Mouse (Mus musculus) stomach, embryonic 14.5 days (tissue): ENCODE measurements around the gene Rpusd1. TPM values are rescaled to one million over a fixed set of nuclear protein-coding genes. Genes with fewer than 3 reads are reported as not detected.

Source experiments
- ATAC-seq: fragments of 200-750 bp; cut with Nextera tagmentation; 2 replicates; pipeline ENCODE4 v1.8.0; 2017; ENCODE audit warnings: low read depth, moderate TSS enrichment; ENCODE audit not compliant: insufficient number of reproducible peaks, insufficient read depth, low FRiP score
- H3K27ac ChIP-seq: fragments of 300-500 bp; sonication (generic); 2 replicates; pipeline ENCODE4 v1.5.1; 2014; ENCODE audit warnings: mild to moderate bottlenecking, low read length, moderate library complexity, mixed read lengths
- H3K27me3 ChIP-seq: fragments of 300-500 bp; sonication (generic); 2 replicates; pipeline ENCODE4 v1.6.1; 2014; ENCODE audit warnings: low read length, control low read depth, mixed read lengths; ENCODE audit not compliant: control insufficient read depth, insufficient read depth
- H3K36me3 ChIP-seq: fragments of 300-500 bp; sonication (generic); 2 replicates; pipeline ENCODE4 v1.6.1; 2014; ENCODE audit warnings: mild to moderate bottlenecking, control low read depth, low read length, moderate library complexity, mixed read lengths; ENCODE audit not compliant: control insufficient read depth, insufficient read depth
- H3K4me1 ChIP-seq: fragments of 300-500 bp; sonication (generic); 2 replicates; pipeline ENCODE4 v1.6.1; 2014; ENCODE audit warnings: low read length, control low read depth, mixed read lengths; ENCODE audit not compliant: control insufficient read depth, insufficient read depth
- H3K4me2 ChIP-seq: fragments of 300-500 bp; sonication (generic); replicated peaks from 2 replicates; pipeline ENCODE4 v1.6.1; 2014; ENCODE audit warnings: low read depth, low read length, control low read depth
- H3K4me3 ChIP-seq: fragments of 300-500 bp; sonication (generic); 2 replicates; pipeline ENCODE4 v1.5.1; 2014; ENCODE audit warnings: low read depth, low read length, control low read depth
- H3K9ac ChIP-seq: fragments of 300-500 bp; sonication (generic); replicated peaks from 2 replicates; pipeline ENCODE4 v1.6.1; 2014; ENCODE audit warnings: low read depth, mild to moderate bottlenecking, control low read depth, low read length, moderate library complexity, mixed read lengths
- H3K9me3 ChIP-seq: fragments of 300-500 bp; sonication (generic); 2 replicates; pipeline ENCODE4 v1.6.1; 2016; ENCODE audit warnings: low read depth, low read length, control low read depth; ENCODE audit not compliant: control insufficient read depth
- WGBS: fragments of 180-500 bp; shearing (Covaris S2); extraction: QIAGEN DNeasy Blood & Tissue Kit; methylation state at CpG from one replicate; pipeline ENCODE4 v1.1.7; 2014; 5-methylcytosine and 5-hydroxymethylcytosine counted together
- polyA plus RNA-seq: library from polyadenylated mRNA; unstranded; fragments of >200 nt; fragmentation: Nextera tagmentation; extraction: Ambion mirVana; gene quantifications from 2 replicates; pipeline ENCODE4 v1.2.1, GENCODE M21; 2014

The Rpusd1 gene
- polyA plus RNA-seq, 1 experiment from 2014 or later = 22.1 TPM

GRCm38 (mm10) chr17:25756378-25757242 lies 29.1 kb downstream of the Rpusd1 start:
- Histone ChIP-seq H3K9ac (no peak overlapping the region), H3K4me3 (no peak overlapping the region), H3K36me3 (no peaks in the 10 kb centered on the region), H3K4me1 (peaks cover 17% of the 10 kb centered on the region), H3K4me2 (no peak overlapping the region), H3K9me3 (no peaks in the 10 kb centered on the region), H3K27me3 (no peaks in the 10 kb centered on the region), H3K27ac (peak overlapping the region; percentile 11; the same call in 1 of the 2 replicates)
- 62% methylated on average over 9 of the region's 9 CpGs for WGBS
- peak; percentile 33; the same call in 1 of the 2 replicates for ATAC-seq

- Histone ChIP-seq H3K4me3 (no peak overlapping the region), H3K27ac (no peak overlapping the region), H3K9me3 (no peaks in the 10 kb centered on the region), H3K27me3 (no peaks in the 10 kb centered on the region), H3K36me3 (no peaks in the 10 kb centered on the region), H3K4me2 (no peak overlapping the region), H3K4me1 (peaks cover 16% of the 10 kb centered on the region; the same call in 1 of the 2 replicates), H3K9ac (no peak overlapping the region)
- WGBS = 53% methylated on average over 3 of the region's 3 CpGs
- ATAC-seq = no peak
Observed at GRCm38 (mm10) chr17:25757691-25758090, 30.2 kb downstream of the Rpusd1 start.

- H3K4me3 ChIP-seq = no peak overlapping the region
- ATAC-seq = no peak
- 68% methylated on average over 8 of the region's 8 CpGs for WGBS
Observed at GRCm38 (mm10) chr17:25760148-25760547, 32.7 kb downstream of the Rpusd1 start.

GRCm38 (mm10) chr17:25761561-25761970 lies 34.1 kb downstream of the Rpusd1 start:
- WGBS = 43% methylated on average over 4 of the region's 4 CpGs
- Histone ChIP-seq H3K4me1 (peaks cover 2% of the 10 kb centered on the region; the same call in 1 of the 2 replicates), H3K27me3 (no peaks in the 10 kb centered on the region), H3K9ac (no peak overlapping the region), H3K9me3 (no peaks in the 10 kb centered on the region), H3K4me2 (no peak overlapping the region), H3K36me3 (no peaks in the 10 kb centered on the region), H3K27ac (no peak overlapping the region), H3K4me3 (no peak overlapping the region)
- ATAC-seq = no peak

More at GRCm38 (mm10) chr17:25760148-25760547, 32.7 kb downstream of the Rpusd1 start:
- H3K9ac ChIP-seq = no peak overlapping the region
- H3K4me2 ChIP-seq = no peak overlapping the region
- peaks cover 14% of the 10 kb centered on the region; the same call in 1 of the 2 replicates for H3K4me1 ChIP-seq
- H3K36me3 ChIP-seq = no peaks in the 10 kb centered on the region
- H3K27me3 ChIP-seq = no peaks in the 10 kb centered on the region
- no peak overlapping the region for H3K27ac ChIP-seq
- no peaks in the 10 kb centered on the region for H3K9me3 ChIP-seq

- no peaks in the 10 kb centered on the region for H3K27me3 ChIP-seq
- ATAC-seq = no peak
- H3K4me1 ChIP-seq = no peaks in the 10 kb centered on the region
- no peaks in the 10 kb centered on the region for H3K9me3 ChIP-seq
- H3K4me3 ChIP-seq = no peak overlapping the region
- no peaks in the 10 kb centered on the region for H3K36me3 ChIP-seq
- no peak overlapping the region for H3K9ac ChIP-seq
- H3K27ac ChIP-seq = no peak overlapping the region
- WGBS = 30% methylated on average over 3 of the region's 3 CpGs
- no peak overlapping the region for H3K4me2 ChIP-seq
Observed at GRCm38 (mm10) chr17:25762591-25762990, 35.1 kb downstream of the Rpusd1 start.

- Histone ChIP-seq H3K9ac (no peak overlapping the region), H3K4me2 (no peak overlapping the region), H3K36me3 (no peaks in the 10 kb centered on the region), H3K27me3 (no peaks in the 10 kb centered on the region), H3K27ac (no peak overlapping the region), H3K9me3 (no peaks in the 10 kb centered on the region), H3K4me3 (no peak overlapping the region), H3K4me1 (no peaks in the 10 kb centered on the region)
- no peak for ATAC-seq
- WGBS = 68% methylated on average over 5 of the region's 5 CpGs
Observed at GRCm38 (mm10) chr17:25765886-25766285, 38.4 kb downstream of the Rpusd1 start.

GRCm38 (mm10) chr17:25769331-25769730 lies 41.9 kb downstream of the Rpusd1 start:
- Histone ChIP-seq H3K27ac (no peak overlapping the region), H3K27me3 (no peaks in the 10 kb centered on the region), H3K9ac (no peak overlapping the region), H3K9me3 (no peaks in the 10 kb centered on the region), H3K4me3 (no peak overlapping the region), H3K36me3 (no peaks in the 10 kb centered on the region), H3K4me2 (no peak overlapping the region), H3K4me1 (no peaks in the 10 kb centered on the region; the same call in 1 of the 2 replicates)
- 55% methylated on average over 9 of the region's 9 CpGs for WGBS
- no peak for ATAC-seq

GRCm38 (mm10) chr17:25773549-25774120 lies 46.2 kb downstream of the Rpusd1 start, which contains the start of gene Narfl:
TSS of gene Narfl (plus strand) at chr17:25773776.
- no peak within 1 kb of the TSS for H3K27ac ChIP-seq
- no peaks in the 10 kb centered on the region; the same call in 1 of the 2 replicates for H3K4me1 ChIP-seq
- peak within 1 kb of the TSS; percentile 73 for H3K4me2 ChIP-seq
- peak within 1 kb of the TSS; percentile 58 for H3K4me3 ChIP-seq
- H3K9ac ChIP-seq = peak within 1 kb of the TSS; percentile 50
- WGBS = under 1% methylated on average over 37 of the region's 37 CpGs
- ATAC-seq = peak; percentile 86
- H3K27me3 ChIP-seq = no peaks in the 10 kb centered on the region
- no peaks in the 10 kb centered on the region for H3K9me3 ChIP-seq
- no peaks in the 10 kb centered on the region; the same call in 1 of the 2 replicates for H3K36me3 ChIP-seq
